Mouse (Mus musculus) neural tube, embryonic 15.5 days (tissue): ENCODE results near the gene Hspb1. TPM values are rescaled to one million over a fixed set of nuclear protein-coding genes. Genes with fewer than 3 reads are reported as not detected.
A peak's percentile ranks its signal among the peaks of the same experiment; 100 is the strongest.

ENCODE experiments used
- ATAC-seq: fragments of 200-750 bp; cut with Nextera tagmentation; 2 replicates; pipeline ENCODE4 v1.8.0; 2017; ENCODE audit warnings: mild to moderate bottlenecking, moderate TSS enrichment, moderate library complexity; ENCODE audit not compliant: low FRiP score
- H3K27ac ChIP-seq: fragments of 300-500 bp; sonication (generic); replicated peaks from 2 replicates; pipeline ENCODE4 v1.5.1; 2015; ENCODE audit warnings: mild to moderate bottlenecking, inconsistent platforms
- H3K27me3 ChIP-seq: fragments of 300-500 bp; sonication (generic); replicated peaks from 2 replicates; pipeline ENCODE4 v1.6.1; 2015; ENCODE audit warnings: inconsistent platforms
- H3K36me3 ChIP-seq: fragments of 300-500 bp; sonication (generic); 2 replicates; pipeline ENCODE4 v1.6.1; 2015; ENCODE audit warnings: inconsistent platforms
- H3K4me1 ChIP-seq: fragments of 300-500 bp; sonication (generic); 2 replicates; pipeline ENCODE4 v1.6.1; 2015; ENCODE audit warnings: inconsistent platforms
- H3K4me2 ChIP-seq: fragments of 300-500 bp; sonication (generic); 2 replicates; pipeline ENCODE4 v1.6.1; 2015; ENCODE audit warnings: inconsistent platforms, mild to moderate bottlenecking, moderate library complexity
- H3K4me3 ChIP-seq: fragments of 300-500 bp; sonication (generic); replicated peaks from 2 replicates; pipeline ENCODE4 v1.5.1; 2015; ENCODE audit warnings: mild to moderate bottlenecking, inconsistent platforms
- H3K9ac ChIP-seq: fragments of 300-500 bp; sonication (generic); replicated peaks from 2 replicates; pipeline ENCODE4 v1.6.1; 2015; ENCODE audit warnings: mild to moderate bottlenecking, inconsistent platforms
- H3K9me3 ChIP-seq: fragments of 300-500 bp; sonication (generic); replicated peaks from 2 replicates; pipeline ENCODE4 v1.6.1; 2016; ENCODE audit warnings: inconsistent platforms
- WGBS: fragments of 180-500 bp; shearing (Covaris S2); methylation state at CpG from one replicate; pipeline ENCODE4 v1.1.7; 2015; ENCODE audit warnings: mixed read lengths; 5-methylcytosine and 5-hydroxymethylcytosine counted together
- polyA plus RNA-seq: library from polyadenylated mRNA; unstranded; fragments of >200 nt; fragmentation: Nextera tagmentation; extraction: Ambion mirVana; gene quantifications from 2 replicates; pipeline ENCODE4 v1.2.1, GENCODE M21; 2015

The Hspb1 gene
- polyA plus RNA-seq, 1 experiment from 2014 or later = 36.4 TPM

GRCm38 (mm10) chr5:135867637-135868593 is 19.8 kb upstream of the Hspb1 start:
- peak overlapping the region; percentile 56; the same call in 1 of the 2 replicates for H3K27ac ChIP-seq
- H3K9ac ChIP-seq = peak overlapping the region; percentile 60
- ATAC-seq = peak; percentile 60
- H3K4me2 ChIP-seq = peak overlapping the region; percentile 73
- no peaks in the 10 kb centered on the region for H3K9me3 ChIP-seq
- peaks cover 11% of the 10 kb centered on the region for H3K4me1 ChIP-seq
- H3K4me3 ChIP-seq = peak overlapping the region; percentile 44
- H3K27me3 ChIP-seq = peaks cover 8% of the 10 kb centered on the region
- under 1% methylated on average over 76 of the region's 89 CpGs for WGBS
- H3K36me3 ChIP-seq = peaks cover 8% of the 10 kb centered on the region; the same call in 1 of the 2 replicates

DNA sequence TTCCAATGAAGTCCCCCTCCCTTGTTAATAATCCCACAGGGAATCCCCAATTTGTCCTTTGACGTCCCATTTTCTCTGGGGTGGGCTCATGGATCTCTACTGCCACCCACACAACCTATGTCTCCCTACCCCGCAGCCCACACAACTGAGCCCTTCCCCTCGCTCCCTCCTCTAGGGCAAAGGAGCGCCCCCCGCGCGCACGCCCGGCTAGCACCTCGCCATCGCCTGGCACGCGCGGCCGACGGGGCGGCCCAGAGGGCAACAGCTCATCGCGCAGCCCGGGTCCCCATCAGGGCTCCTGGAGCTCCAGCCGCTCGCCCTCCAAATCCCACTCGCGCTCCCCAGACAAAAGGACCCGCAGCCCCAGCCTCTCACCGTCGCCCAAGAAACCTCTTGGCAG is 19.1 kb upstream of the Hspb1 start:
- WGBS = 4% methylated on average over 26 of the region's 27 CpGs
- ATAC-seq = peak; percentile 26; the same call in 1 of the 2 replicates
- Histone ChIP-seq H3K4me2 (peak overlapping the region; percentile 73), H3K27me3 (peaks cover 8% of the 10 kb centered on the region), H3K9ac (peak overlapping the region; percentile 60), H3K36me3 (peaks cover 8% of the 10 kb centered on the region; the same call in 1 of the 2 replicates), H3K4me1 (peaks cover 11% of the 10 kb centered on the region), H3K4me3 (peak overlapping the region; percentile 44), H3K27ac (no peak overlapping the region), H3K9me3 (no peaks in the 10 kb centered on the region)

GRCm38 (mm10) chr5:135869661-135870423 is 17.9 kb upstream of the Hspb1 start:
- Histone ChIP-seq H3K9me3 (no peaks in the 10 kb centered on the region), H3K36me3 (peaks cover 6% of the 10 kb centered on the region; the same call in 1 of the 2 replicates), H3K4me3 (no peak overlapping the region), H3K27ac (no peak overlapping the region), H3K4me2 (peak overlapping the region; percentile 73), H3K4me1 (peaks cover 11% of the 10 kb centered on the region), H3K9ac (no peak overlapping the region), H3K27me3 (peaks cover 8% of the 10 kb centered on the region)
- ATAC-seq = no peak
- WGBS = 75% methylated on average over 14 of the region's 14 CpGs

DNA sequence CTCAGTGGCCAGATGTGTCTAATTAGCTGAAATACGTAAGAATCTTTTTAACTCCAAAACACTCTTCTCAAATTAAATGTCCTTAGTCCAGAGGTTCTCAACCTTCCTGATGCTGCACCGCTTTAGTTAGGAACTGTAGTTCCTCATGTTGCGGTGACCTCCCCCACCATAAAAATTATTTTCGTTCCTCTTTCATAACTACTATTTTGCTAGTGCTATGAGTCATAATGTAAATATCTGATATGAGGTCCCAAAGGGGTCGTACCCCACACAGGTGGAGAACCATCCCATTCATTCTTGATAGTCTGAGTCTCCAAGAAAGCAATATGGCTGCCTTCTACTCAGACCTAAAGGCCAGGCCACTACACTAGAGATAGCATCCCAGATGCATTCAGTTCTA is 17.2 kb upstream of the Hspb1 start:
- 85% methylated on average over 5 of the region's 5 CpGs for WGBS
- ATAC-seq = no peak
- Histone ChIP-seq H3K36me3 (peaks cover 6% of the 10 kb centered on the region; the same call in 1 of the 2 replicates), H3K4me2 (no peak overlapping the region), H3K4me3 (no peak overlapping the region), H3K27me3 (peaks cover 8% of the 10 kb centered on the region), H3K9ac (no peak overlapping the region), H3K9me3 (no peaks in the 10 kb centered on the region), H3K4me1 (peaks cover 11% of the 10 kb centered on the region), H3K27ac (no peak overlapping the region)

GRCm38 (mm10) chr5:135872996-135873395 is 14.7 kb upstream of the Hspb1 start:
- peaks cover 15% of the 10 kb centered on the region for H3K4me1 ChIP-seq
- H3K27ac ChIP-seq = no peak overlapping the region
- peaks cover 8% of the 10 kb centered on the region for H3K27me3 ChIP-seq
- ATAC-seq = no peak
- H3K4me2 ChIP-seq = peak overlapping the region; percentile 6; the same call in 1 of the 2 replicates
- peaks cover 6% of the 10 kb centered on the region; the same call in 1 of the 2 replicates for H3K36me3 ChIP-seq
- no peak overlapping the region for H3K9ac ChIP-seq
- WGBS = 24% methylated on average over 16 of the region's 16 CpGs
- no peaks in the 10 kb centered on the region for H3K9me3 ChIP-seq
- no peak overlapping the region for H3K4me3 ChIP-seq

GRCm38 (mm10) chr5:135873753-135874152 is 14.0 kb upstream of the Hspb1 start:
- no peak overlapping the region for H3K4me2 ChIP-seq
- H3K4me1 ChIP-seq = peaks cover 15% of the 10 kb centered on the region
- H3K27ac ChIP-seq = no peak overlapping the region
- peaks cover 6% of the 10 kb centered on the region; the same call in 1 of the 2 replicates for H3K36me3 ChIP-seq
- no peak overlapping the region for H3K9ac ChIP-seq
- peaks cover 7% of the 10 kb centered on the region for H3K27me3 ChIP-seq
- ATAC-seq = no peak
- no peaks in the 10 kb centered on the region for H3K9me3 ChIP-seq
- H3K4me3 ChIP-seq = no peak overlapping the region
- 56% methylated on average over 9 of the region's 9 CpGs for WGBS

DNA sequence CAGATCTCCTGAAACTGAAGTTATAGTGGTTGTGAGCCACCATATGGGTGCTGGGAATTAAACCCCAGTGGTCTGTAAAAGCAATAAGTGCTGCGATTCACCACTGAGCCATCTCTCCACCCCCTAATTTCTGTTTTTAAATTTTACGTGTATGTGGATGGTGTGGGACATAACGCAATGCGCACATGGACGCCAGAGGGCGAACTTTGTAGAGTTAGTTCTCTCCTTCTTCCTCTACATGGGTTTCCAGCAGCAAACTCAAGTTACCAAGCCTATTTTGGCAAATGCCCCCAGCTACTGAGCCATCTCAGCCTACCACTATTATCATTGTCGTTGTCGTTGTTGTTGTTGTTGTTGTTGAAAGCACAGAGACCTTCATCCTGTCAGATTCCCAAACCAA is 10.5 kb upstream of the Hspb1 start:
- H3K4me3 ChIP-seq = peak overlapping the region; percentile 35; the same call in 1 of the 2 replicates
- H3K27me3 ChIP-seq = no peaks in the 10 kb centered on the region
- H3K4me1 ChIP-seq = peaks cover 25% of the 10 kb centered on the region
- ATAC-seq = peak; percentile 31; the same call in 1 of the 2 replicates
- WGBS = 14% methylated on average over 8 of the region's 8 CpGs
- no peak overlapping the region for H3K9ac ChIP-seq
- no peaks in the 10 kb centered on the region for H3K9me3 ChIP-seq
- peak overlapping the region; percentile 66; the same call in 1 of the 2 replicates for H3K27ac ChIP-seq
- H3K36me3 ChIP-seq = peaks cover 3% of the 10 kb centered on the region; the same call in 1 of the 2 replicates
- H3K4me2 ChIP-seq = peak overlapping the region; percentile 66

DNA sequence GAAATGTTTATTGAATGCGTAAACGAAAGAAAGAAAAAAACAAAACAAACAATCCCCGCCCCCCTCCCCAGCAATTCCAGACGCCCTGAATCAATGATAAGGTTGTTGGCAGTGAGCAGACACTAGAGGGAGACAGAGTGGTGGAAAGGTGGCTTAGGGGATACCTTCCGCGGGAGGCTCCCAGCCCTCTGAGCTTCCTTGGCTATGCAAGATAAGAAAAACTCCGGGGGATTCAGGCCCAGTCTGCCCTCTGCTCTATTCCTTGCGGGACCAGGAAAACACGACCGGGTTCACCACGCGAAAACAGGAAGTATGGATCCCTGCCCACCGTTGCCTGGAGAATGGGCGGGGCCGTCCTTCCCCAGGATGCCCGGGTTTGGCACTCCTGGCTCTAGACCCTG is 9.9 kb upstream of the Hspb1 start:
- peaks cover 25% of the 10 kb centered on the region for H3K4me1 ChIP-seq
- WGBS = 2% methylated on average over 16 of the region's 16 CpGs
- H3K9me3 ChIP-seq = no peaks in the 10 kb centered on the region
- peak overlapping the region; percentile 37; the same call in 1 of the 2 replicates for H3K9ac ChIP-seq
- peak overlapping the region; percentile 66 for H3K27ac ChIP-seq
- peaks cover 3% of the 10 kb centered on the region; the same call in 1 of the 2 replicates for H3K36me3 ChIP-seq
- peak overlapping the region; percentile 35 for H3K4me3 ChIP-seq
- H3K27me3 ChIP-seq = no peaks in the 10 kb centered on the region
- peak; percentile 34 for ATAC-seq
- peak overlapping the region; percentile 66 for H3K4me2 ChIP-seq

DNA sequence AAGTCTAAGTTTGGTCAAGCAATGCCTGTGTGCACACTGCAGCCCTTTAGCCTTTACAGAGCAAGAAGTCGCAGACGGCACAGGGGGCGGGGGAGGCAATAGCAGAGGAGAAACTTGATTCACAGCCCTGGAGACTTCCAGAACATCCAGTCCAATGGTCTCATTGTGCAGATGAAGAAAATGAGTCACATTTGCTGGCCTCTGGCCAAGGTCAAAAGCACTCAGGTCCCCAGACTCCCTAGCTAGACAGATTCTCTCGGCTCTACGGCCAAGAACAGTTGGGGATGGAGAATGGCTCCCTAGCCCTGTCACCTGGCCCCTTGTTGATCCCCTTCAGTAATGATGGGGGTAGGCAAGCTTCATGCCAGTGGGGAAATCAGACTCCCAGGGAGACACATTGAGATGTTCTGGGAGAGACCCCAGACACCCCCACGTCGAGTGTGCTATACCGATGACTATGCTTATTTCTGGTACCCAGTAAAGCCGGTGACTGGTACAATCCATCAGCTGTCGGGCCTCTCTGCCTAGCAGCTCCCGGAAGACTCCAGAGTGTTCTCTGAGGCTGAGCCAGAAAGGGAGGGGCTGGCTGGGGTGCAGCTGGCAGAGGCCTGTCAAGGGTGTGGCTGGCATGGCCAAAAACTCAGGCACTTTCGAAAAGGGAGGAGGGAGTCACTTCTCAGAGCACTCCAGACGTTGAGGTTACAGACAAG is 8.1 kb upstream of the Hspb1 start:
- WGBS = 39% methylated on average over 13 of the region's 13 CpGs
- no peak overlapping the region for H3K4me3 ChIP-seq
- no peak overlapping the region for H3K4me2 ChIP-seq
- no peaks in the 10 kb centered on the region for H3K9me3 ChIP-seq
- H3K36me3 ChIP-seq = no peaks in the 10 kb centered on the region
- peak overlapping the region; percentile 2; the same call in 1 of the 2 replicates for H3K27ac ChIP-seq
- H3K4me1 ChIP-seq = peaks cover 25% of the 10 kb centered on the region
- peak; percentile 28; the same call in 1 of the 2 replicates for ATAC-seq
- no peaks in the 10 kb centered on the region for H3K27me3 ChIP-seq
- no peak overlapping the region for H3K9ac ChIP-seq

- Histone ChIP-seq H3K27ac (no peak overlapping the region), H3K9me3 (no peaks in the 10 kb centered on the region), H3K9ac (no peak overlapping the region), H3K36me3 (no peaks in the 10 kb centered on the region), H3K4me2 (no peak overlapping the region), H3K27me3 (peaks cover 16% of the 10 kb centered on the region), H3K4me1 (peaks cover 18% of the 10 kb centered on the region), H3K4me3 (no peak overlapping the region)
- 77% methylated on average over 6 of the region's 6 CpGs for WGBS
- ATAC-seq = no peak
These were observed 3.1 kb upstream of the Hspb1 start for GRCm38 (mm10) chr5:135884641-135885040.
